Mouse (Mus musculus) thymus, adult 2 months (tissue): ENCODE measurements around the gene Farsb.

Source experiments
- CTCF ChIP-seq: fragments of 200-500 bp; IDR thresholded peaks from 2 replicates; pipeline ENCODE4 v1.5.1; 2012; ENCODE audit warnings: mild to moderate bottlenecking, control low read depth, low read length, moderate library complexity, borderline replicate concordance; ENCODE audit not compliant: control insufficient read depth, poor library complexity, insufficient read depth; ENCODE audit errors: extremely low read depth
- POLR2A ChIP-seq: fragments of 200-500 bp; IDR thresholded peaks from 2 replicates; pipeline ENCODE4 v1.6.1; 2012; ENCODE audit warnings: mild to moderate bottlenecking, low read length, control low read depth, moderate library complexity; ENCODE audit not compliant: control insufficient read depth, poor library complexity, insufficient read depth; ENCODE audit errors: extremely low read depth

DNA sequence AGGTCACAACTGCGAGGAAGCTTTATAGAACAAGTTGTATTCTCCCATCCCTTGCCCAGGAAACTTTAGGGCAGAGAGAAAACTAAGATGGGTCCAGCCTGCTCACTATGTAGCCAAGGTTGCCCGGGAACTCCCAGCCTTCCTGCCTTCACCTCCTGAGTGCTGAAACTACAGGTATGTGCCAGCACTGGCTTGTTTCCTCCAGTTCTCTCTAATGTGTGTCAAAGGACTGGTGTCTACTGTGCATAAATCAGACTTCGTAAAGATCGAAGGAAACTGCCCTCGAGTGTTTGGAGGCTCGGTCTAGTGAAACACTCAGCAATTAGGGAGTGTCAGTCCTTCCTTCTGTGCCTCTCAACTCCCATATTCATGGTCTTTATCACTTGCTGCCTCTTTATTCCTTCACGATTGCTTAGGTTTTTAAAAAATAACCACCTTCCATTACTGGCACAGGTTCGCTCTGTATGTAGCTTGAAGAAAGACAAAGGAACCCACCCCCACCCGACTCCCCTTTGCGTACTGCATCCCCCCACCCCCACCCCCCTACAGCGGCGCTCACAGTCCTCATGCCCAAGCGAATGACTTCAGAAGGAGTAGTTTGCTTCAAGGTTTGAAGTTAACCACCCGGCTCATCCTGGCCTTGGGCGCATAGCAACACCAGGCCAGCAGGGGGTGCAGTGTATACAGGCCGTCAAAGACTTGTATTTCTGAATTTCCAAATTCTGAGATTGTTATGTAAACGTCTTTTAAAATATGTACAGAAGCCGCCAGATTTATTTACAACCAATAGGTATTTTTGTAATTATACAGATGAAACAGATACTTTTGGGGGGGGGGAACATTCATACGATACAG, 47.8 kb upstream of the Farsb start:
- TF ChIP-seq CTCF (peak; percentile 82), POLR2A (no peak)
